Mouse (Mus musculus) induced T-regulatory cell, adult 2 months (primary cell): ENCODE data around the gene Ccdc80.

ENCODE experiments used
- DNase-seq: peaks from one replicate; pipeline ENCODE4 v3.0.0-alpha.2; 2012; ENCODE audit warnings: low read depth

Gene Ccdc80

DNA sequence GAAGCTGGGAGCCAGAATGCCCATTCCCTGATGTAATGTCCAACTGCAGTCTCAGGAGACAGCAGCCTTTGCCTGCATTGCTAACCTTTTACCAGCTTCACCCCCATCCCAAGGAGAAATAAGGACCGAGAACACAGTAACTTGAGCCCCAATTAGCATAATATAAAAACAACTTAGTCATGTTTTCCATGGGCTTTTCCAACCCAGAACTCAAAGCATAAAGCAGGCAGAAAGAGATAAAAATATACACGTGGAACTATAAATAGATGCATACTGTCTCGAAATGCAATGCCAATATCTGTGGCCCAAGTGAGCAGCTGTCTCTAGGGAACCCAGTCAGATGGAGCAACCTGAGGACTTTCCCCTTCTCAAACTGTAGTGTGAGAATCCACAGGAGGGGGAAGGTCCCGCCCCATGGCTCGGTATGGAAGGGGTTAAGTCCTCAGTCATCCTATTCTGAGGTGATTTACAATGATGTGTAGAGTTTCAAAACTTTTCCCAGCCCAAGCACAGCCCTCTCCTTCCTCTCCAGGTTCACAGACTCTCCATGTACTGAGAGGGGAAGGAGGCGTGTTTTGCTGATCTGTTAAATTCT is at the start of gene Ccdc80:
Ccdc80 (plus strand) TSS at position 266 of the 595 bp plus-strand sequence.
- peak; percentile 29 for DNase-seq

DNA sequence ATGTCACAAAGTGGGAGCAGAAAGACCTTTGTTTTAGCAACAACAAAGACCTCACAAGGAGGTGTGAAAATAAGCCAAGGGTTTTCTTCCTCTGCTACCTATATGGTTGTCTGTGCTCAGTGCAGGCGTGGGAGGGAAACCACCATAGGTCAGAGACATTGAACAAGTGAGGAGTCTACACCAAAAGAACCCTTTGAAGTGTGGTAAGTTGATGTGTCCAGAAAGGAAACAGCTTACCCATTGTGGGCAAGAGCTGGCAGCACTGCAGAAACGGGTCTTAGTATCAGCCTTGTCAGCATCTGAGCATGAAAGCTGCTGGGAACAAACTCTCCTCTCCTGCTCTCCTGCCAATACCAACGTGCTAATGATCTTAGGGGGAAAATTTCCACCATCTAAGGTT is 48.4 kb upstream of the Ccdc80 start:
- peak; percentile 60 for DNase-seq

- no peak for DNase-seq
Measured at GRCm38 (mm10) chr16:45057222-45057621, 36.0 kb upstream of the Ccdc80 start.

GRCm38 (mm10) chr16:45057922-45058321 is 35.3 kb upstream of the Ccdc80 start:
- DNase-seq, result no peak

GRCm38 (mm10) chr16:45061140-45061539 is 32.1 kb upstream of the Ccdc80 start:
- DNase-seq, result no peak

GRCm38 (mm10) chr16:45070383-45071083 is 22.7 kb upstream of the Ccdc80 start:
- no peak for DNase-seq

GRCm38 (mm10) chr16:45071424-45071823 is 21.8 kb upstream of the Ccdc80 start:
- DNase-seq, result no peak

DNA sequence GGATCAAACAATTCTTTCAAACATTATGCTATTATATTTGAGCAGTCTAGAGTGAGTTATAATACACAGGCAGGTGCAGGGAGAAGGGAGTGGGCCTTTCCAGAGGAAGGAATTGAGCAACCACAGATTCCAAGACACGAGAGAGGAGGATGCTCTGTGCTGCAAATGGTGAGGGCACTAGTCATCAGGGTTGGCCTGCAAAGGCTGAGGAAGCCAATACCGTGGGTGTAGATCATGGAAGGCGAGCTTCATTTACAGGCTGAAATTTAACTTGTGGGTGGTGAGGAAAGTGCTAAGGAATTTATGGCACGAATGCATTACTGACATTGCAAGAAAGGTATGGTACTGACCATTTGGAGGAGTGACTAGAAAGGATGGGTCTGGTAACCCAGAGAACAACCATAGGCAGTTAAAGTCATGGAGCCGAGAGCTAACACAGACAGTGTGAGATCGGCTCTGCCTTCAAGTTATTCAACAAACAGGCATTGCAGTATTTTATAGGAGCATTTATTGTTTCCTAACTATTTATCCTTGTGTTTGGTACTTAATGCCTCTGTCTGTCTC is 15.6 kb upstream of the Ccdc80 start:
- no peak for DNase-seq

GRCm38 (mm10) chr16:45079322-45079721 is 13.9 kb upstream of the Ccdc80 start:
- no peak for DNase-seq

- DNase-seq, result peak; percentile 12
Measured at GRCm38 (mm10) chr16:45088842-45089241, 4.4 kb upstream of the Ccdc80 start.

GRCm38 (mm10) chr16:45090005-45090404 is 3.2 kb upstream of the Ccdc80 start:
- DNase-seq, result peak; percentile 83

DNA sequence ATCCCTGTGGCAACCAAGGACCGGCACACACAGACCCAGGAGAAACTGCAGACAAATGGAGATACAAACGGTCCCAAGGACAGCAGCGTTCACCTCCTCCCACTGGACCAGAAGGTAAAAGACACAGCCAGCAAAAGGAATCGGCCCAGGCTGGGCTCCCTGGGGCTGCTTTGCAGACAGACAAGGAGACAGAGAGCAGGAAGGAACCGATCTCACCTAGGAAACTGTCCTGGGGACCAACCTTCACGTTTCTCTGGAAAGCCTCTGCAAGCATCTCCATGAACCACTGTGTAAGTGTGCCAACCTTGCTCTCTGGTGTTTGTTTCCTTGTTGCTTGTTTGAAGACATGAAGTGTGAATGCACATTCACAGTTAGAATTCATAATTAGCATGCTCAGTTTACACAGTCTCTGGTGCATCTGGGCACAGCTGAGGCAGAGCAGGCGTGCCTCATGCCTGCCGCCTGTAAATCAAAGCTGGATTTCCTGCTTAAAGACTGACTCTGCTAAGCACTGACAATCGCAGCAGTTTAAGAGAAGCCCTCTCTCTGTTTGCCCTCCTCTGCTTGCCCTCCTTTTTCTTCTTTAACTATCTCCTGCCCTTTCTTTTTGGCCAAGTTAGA is 1.0 kb downstream of the Ccdc80 start:
- no peak for DNase-seq

DNA sequence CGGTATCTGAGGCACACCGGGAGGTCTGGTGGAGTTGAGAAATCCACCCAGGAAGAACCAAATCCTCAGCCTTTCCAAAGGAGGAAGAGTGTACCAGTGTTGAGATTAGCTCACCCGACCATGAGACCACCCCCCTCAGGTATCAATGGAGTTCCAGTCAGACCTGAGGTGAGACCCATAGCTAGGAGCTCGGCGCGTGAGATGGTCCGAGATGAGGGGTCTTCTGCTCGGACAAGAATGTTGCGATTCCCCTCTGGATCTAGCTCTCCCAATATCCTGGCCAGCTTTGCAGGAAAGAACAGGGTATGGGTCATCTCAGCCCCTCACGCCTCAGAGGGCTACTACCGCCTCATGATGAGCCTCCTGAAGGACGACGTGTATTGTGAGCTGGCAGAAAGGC is 1.8 kb downstream of the Ccdc80 start:
- no peak for DNase-seq

- DNase-seq, result no peak
Measured at GRCm38 (mm10) chr16:45095561-45096482, 2.6 kb downstream of the Ccdc80 start.

- no peak for DNase-seq
Measured at GRCm38 (mm10) chr16:45097467-45097866, 4.3 kb downstream of the Ccdc80 start.

DNA sequence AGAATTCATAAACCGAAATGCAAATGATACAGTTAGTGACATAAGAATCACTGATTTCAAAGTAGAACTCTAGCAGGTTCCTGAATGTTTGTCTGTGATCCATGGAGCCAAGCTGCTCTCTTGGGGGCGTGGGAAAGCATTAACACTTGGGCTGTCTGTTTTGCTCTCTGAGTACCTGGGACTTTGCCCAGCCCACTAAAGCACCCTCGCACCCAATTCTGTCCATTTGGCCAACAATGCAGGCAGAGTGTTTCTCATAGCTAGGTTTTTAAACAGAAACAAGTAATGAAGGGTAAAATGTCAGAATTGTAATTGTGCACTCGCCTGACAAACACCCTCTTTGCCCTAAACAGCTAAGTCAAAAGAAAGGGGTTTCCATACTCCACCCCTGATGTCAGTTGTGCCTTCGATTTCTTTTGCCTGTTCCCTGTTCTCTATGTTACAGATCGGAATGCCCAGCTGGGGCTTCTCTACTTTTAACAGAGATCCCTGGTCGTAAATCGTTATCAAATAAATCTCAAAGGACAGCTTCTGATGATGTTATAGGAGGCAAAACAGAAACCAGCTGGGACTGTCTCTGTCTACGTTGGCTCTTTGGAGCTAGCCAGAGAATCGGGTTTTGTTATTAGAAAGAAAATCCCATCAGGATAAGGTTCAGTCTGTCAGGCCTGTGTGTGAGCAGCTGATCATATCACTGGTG is 5.1 kb downstream of the Ccdc80 start:
- no peak for DNase-seq

- no peak for DNase-seq
Measured at GRCm38 (mm10) chr16:45098886-45099210, 5.6 kb downstream of the Ccdc80 start.

- no peak for DNase-seq
Measured at GRCm38 (mm10) chr16:45100892-45101291, 7.7 kb downstream of the Ccdc80 start.

DNA sequence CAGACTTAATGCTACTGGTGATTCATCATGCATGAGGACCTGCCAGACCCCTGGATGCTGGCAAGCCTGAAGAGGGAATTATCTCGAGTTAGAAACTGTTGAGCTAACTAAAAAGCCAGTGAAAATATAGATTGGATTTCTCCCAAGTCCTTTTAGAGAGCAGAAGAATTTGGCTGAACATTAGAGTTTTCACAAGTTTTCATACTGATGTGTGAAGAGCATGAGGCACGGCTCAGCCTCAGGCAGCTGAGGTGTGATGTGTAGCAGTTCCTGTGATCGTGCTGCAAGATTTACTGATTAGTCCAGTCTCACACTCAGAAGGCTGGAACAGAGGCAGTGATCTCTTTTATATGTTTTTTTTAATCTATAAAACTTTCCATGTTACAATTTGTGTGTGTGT is 11.8 kb downstream of the Ccdc80 start:
- no peak for DNase-seq

GRCm38 (mm10) chr16:45108203-45108878 is 15.1 kb downstream of the Ccdc80 start:
- peak; percentile 37 for DNase-seq

GRCm38 (mm10) chr16:45110498-45110897 is 17.3 kb downstream of the Ccdc80 start:
- no peak for DNase-seq
